Mouse (Mus musculus) C2C12 (cell line): Measurements from ENCODE around the gene Gm49510. TPM values are rescaled to one million over a fixed set of nuclear protein-coding genes. Genes with fewer than 3 reads are reported as not detected.

Experiments used
- H3K27me3 ChIP-seq: one replicate; pipeline ENCODE4 v1.6.1; 2011; ENCODE audit not compliant: control insufficient read depth, insufficient read depth, insufficient read length
- H3K36me3 ChIP-seq: one replicate; pipeline ENCODE4 v1.6.1; 2011; ENCODE audit not compliant: control insufficient read depth, insufficient read depth
- H3K4me3 ChIP-seq: one replicate; pipeline ENCODE4 v1.5.1; 2011; ENCODE audit warnings: mild to moderate bottlenecking, control low read depth; ENCODE audit not compliant: poor library complexity, insufficient read depth, severe bottlenecking
- H3K79me2 ChIP-seq: one replicate; pipeline ENCODE4 v1.6.1; 2011; ENCODE audit not compliant: control insufficient read depth, insufficient read depth
- H3K79me3 ChIP-seq: one replicate; pipeline ENCODE4 v1.6.1; 2011; ENCODE audit warnings: low read depth, control low read depth
- H3ac ChIP-seq: one replicate; pipeline ENCODE3; 2011; ENCODE audit warnings: low read depth; ENCODE audit not compliant: control insufficient read depth, insufficient read length
- CEBPB ChIP-seq: IDR thresholded peaks from one replicate; pipeline ENCODE4 v1.6.1; 2011; ENCODE audit warnings: low read depth, mild to moderate bottlenecking, control low read depth, moderate library complexity
- CTCF ChIP-seq: IDR thresholded peaks from one replicate; pipeline ENCODE4 v1.5.1; 2011; ENCODE audit not compliant: control insufficient read depth, insufficient read depth, insufficient read length
- FOSL1 ChIP-seq: IDR thresholded peaks from one replicate; pipeline ENCODE4 v1.8.0; 2011; ENCODE audit warnings: mild to moderate bottlenecking, low read length; ENCODE audit not compliant: poor library complexity, insufficient read depth, severe bottlenecking
- MAX ChIP-seq: IDR thresholded peaks from one replicate; pipeline ENCODE4 v1.6.1; 2011; ENCODE audit warnings: mild to moderate bottlenecking, control low read depth
- MYOD1 ChIP-seq: IDR thresholded peaks from one replicate; pipeline ENCODE4 v1.6.1; 2011; ENCODE audit warnings: low read depth; ENCODE audit not compliant: control insufficient read depth, insufficient read length
- MYOG ChIP-seq: IDR thresholded peaks from one replicate; pipeline ENCODE4 v1.6.1; 2011; ENCODE audit not compliant: control insufficient read depth, insufficient read length; ENCODE audit errors: extremely low read depth
- USF1 ChIP-seq: IDR thresholded peaks from one replicate; pipeline ENCODE4 v1.6.1; 2011; ENCODE audit warnings: low read depth, mild to moderate bottlenecking, control low read depth, moderate library complexity
- polyA plus RNA-seq: library from polyadenylated mRNA; unstranded; fragments of >200 nt; fragmentation: generic; extraction: Trizol; gene quantifications from one replicate; pipeline ENCODE4 v1.2.1, GENCODE M21; 2012; ENCODE audit warnings: missing spikeins

Gene Gm49510
- polyA plus RNA-seq, 1 experiment, result 0.07 TPM

DNA sequence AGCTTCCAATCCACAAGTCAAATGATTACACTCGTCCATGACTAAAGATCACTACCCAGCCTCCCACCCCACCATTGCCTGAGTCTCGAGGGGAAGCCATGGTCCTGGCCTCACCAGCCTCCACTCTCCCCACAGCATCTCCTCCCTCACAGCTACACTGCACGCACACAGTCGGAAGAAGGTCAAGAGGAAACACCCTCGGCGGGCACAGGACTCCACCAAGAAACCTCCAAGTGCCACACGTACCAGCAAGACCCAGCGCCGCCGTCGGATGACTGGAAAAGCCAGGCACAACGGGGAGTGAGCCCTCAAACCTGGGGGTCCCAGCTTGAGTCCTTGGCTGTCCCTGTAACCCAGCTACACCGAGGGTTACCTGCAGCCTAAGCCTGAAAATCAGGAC is 40.9 kb downstream of the Gm49510 start:
- no peaks in the 10 kb centered on the region for H3K27me3 ChIP-seq
- TF ChIP-seq MYOD1, result no peak
- no peak for TF ChIP-seq CTCF
- no peak for TF ChIP-seq MYOG
- no peak for TF ChIP-seq USF1
- TF ChIP-seq CEBPB, result no peak
- TF ChIP-seq MAX, result no peak
- TF ChIP-seq FOSL1, result no peak
- no peak overlapping the region for H3ac ChIP-seq
- H3K79me2 ChIP-seq, result peaks cover 20% of the 10 kb centered on the region
- no peak overlapping the region for H3K4me3 ChIP-seq
- H3K79me3 ChIP-seq, result peaks cover 11% of the 10 kb centered on the region
- H3K36me3 ChIP-seq, result peaks cover 60% of the 10 kb centered on the region

- Histone ChIP-seq H3K36me3 (peaks cover 45% of the 10 kb centered on the region), H3K27me3 (no peaks in the 10 kb centered on the region), H3K79me3 (no peaks in the 10 kb centered on the region), H3K79me2 (no peaks in the 10 kb centered on the region), H3ac (peak overlapping the region; percentile 49), H3K4me3 (no peak overlapping the region)
- no peak for TF ChIP-seq MYOG
- TF ChIP-seq CTCF, result peak; percentile 22
These were observed 43.2 kb downstream of the Gm49510 start for GRCm38 (mm10) chr15:78942663-78943062.

DNA sequence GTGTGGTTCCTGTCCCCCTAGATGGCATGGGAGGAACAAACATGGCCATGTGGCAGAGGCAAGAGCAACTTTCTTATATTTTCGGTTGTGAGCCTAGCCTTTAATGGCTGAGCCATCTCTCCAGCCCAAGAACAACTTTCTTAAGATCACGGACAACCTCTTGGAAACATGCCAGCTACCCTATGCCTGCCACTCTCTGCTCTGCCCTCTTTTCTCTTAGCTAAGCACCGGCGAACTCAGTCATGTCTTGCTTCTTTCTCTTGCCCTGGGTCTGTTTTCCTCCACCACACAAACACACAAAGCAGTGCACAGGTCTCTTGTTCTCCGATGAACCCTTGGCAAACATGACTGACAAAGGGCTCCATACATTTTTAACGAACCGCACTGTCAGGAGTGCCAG is 46.8 kb downstream of the Gm49510 start:
- H3K36me3 ChIP-seq, result peaks cover 9% of the 10 kb centered on the region
- no peak overlapping the region for H3K4me3 ChIP-seq
- no peak overlapping the region for H3ac ChIP-seq
- no peaks in the 10 kb centered on the region for H3K79me2 ChIP-seq
- TF ChIP-seq CTCF (no peak), MYOG (no peak), FOSL1 (no peak)
- no peaks in the 10 kb centered on the region for H3K27me3 ChIP-seq
- H3K79me3 ChIP-seq, result no peaks in the 10 kb centered on the region

DNA sequence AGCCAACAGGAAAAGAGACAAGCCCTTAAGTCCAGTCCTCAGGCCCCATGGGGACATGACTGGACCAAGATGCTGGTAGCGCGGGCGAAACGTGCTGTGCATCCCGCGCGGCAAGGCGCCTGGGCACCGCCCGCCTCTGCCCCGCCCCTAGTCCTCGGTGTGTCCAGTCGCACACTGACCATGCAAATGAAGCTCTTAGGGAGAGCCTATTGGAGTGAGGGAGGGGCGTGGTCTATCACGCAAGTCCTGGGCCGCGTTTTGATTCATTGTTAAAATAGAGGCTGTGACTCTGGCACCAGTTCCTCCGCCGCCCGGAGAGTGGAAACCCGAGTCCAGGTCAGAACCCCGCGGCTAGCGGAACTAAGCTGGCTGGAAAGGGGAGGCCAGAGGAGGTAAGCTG is 48.2 kb downstream of the Gm49510 start, which contains the start of gene Triobp:
Triobp (plus strand) TSS at position 68 of the 400 bp plus-strand sequence.
- Histone ChIP-seq H3K36me3 (no peaks in the 10 kb centered on the region), H3K79me2 (no peaks in the 10 kb centered on the region), H3K4me3 (peak within 1 kb of the TSS; percentile 25), H3ac (peak within 1 kb of the TSS; percentile 62), H3K79me3 (no peaks in the 10 kb centered on the region), H3K27me3 (no peaks in the 10 kb centered on the region)
- TF ChIP-seq USF1 (no peak), MYOD1 (no peak), MYOG (no peak), CEBPB (no peak), MAX (no peak), FOSL1 (no peak), CTCF (no peak)

DNA sequence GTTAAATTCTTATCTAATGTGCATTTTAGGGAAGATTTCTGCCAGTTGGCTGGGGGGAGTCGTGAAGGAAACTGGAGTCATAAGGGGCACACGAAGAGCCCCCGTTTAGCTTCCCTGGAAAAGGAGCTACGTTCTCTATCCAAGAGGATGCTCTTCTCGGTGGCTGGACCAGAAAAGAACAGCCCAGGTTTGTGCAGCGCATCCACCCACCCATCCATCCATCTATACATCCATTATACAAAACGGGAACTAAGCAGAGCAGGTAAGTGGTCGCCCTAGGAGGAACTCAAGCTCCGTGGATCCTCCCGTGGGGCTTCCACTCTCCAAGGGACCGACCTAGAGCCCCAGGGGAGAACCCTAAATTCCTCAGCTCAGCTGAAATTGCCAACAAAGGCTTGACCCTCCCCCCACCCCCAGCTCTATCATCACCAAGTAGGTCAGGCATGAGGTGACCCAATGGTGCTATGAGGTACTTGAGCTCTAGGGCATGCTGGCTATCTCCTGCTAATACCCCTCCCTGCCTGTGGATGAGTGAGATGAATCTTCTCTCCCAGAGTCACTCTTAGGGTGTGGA is 48.8 kb downstream of the Gm49510 start:
- no peaks in the 10 kb centered on the region for H3K79me3 ChIP-seq
- no peaks in the 10 kb centered on the region for H3K36me3 ChIP-seq
- TF ChIP-seq MYOG, result no peak
- TF ChIP-seq CTCF, result no peak
- TF ChIP-seq MAX, result no peak
- no peak for TF ChIP-seq FOSL1
- no peak for TF ChIP-seq CEBPB
- no peak for TF ChIP-seq USF1
- TF ChIP-seq MYOD1, result no peak

GRCm38 (mm10) chr15:78948883-78949282 is 49.4 kb downstream of the Gm49510 start:
- H3K79me3 ChIP-seq, result no peaks in the 10 kb centered on the region
- TF ChIP-seq MAX, result no peak
- no peak for TF ChIP-seq FOSL1
- TF ChIP-seq MYOD1, result no peak
- TF ChIP-seq CTCF, result no peak
- TF ChIP-seq USF1, result no peak
- no peak for TF ChIP-seq MYOG
- no peak for TF ChIP-seq CEBPB
- H3K4me3 ChIP-seq, result no peak overlapping the region

More for the DNA sequence above, 48.8 kb downstream of the Gm49510 start:
- Histone ChIP-seq H3K27me3 (no peaks in the 10 kb centered on the region), H3K4me3 (peak overlapping the region; percentile 25), H3K79me2 (no peaks in the 10 kb centered on the region), H3ac (peak overlapping the region; percentile 62)

More at GRCm38 (mm10) chr15:78948883-78949282, 49.4 kb downstream of the Gm49510 start:
- Histone ChIP-seq H3K36me3 (no peaks in the 10 kb centered on the region), H3K79me2 (no peaks in the 10 kb centered on the region), H3K27me3 (no peaks in the 10 kb centered on the region), H3ac (no peak overlapping the region)
